Mouse (Mus musculus) liver, postnatal 0 days (tissue): ENCODE measurements around the gene Kcne1. TPM values are rescaled to one million over a fixed set of nuclear protein-coding genes. Genes with fewer than 3 reads are reported as not detected.

Experiments
- ATAC-seq: fragments of 200-750 bp; cut with Nextera tagmentation; 2 replicates; pipeline ENCODE4 v1.8.0; 2017; ENCODE audit warnings: mild to moderate bottlenecking, moderate library complexity
- DNase-seq: peaks from one replicate; pipeline ENCODE4 v3.0.0-alpha.2; 2016
- H3K27ac ChIP-seq: fragments of 300-500 bp; sonication (generic); 2 replicates; pipeline ENCODE4 v1.5.1; 2014; ENCODE audit warnings: antibody characterized with exemption, moderate library complexity, mild to moderate bottlenecking, low read depth
- H3K27me3 ChIP-seq: fragments of 300-500 bp; sonication (generic); 2 replicates; pipeline ENCODE4 v1.6.1; 2014; ENCODE audit warnings: low read length, control low read depth, mixed read lengths; ENCODE audit not compliant: insufficient read depth
- H3K36me3 ChIP-seq: fragments of 300-500 bp; sonication (generic); replicated peaks from 2 replicates; pipeline ENCODE4 v1.6.1; 2014; ENCODE audit warnings: mild to moderate bottlenecking, control low read depth, low read length, moderate library complexity, mixed read lengths; ENCODE audit not compliant: insufficient read depth
- H3K4me1 ChIP-seq: fragments of 300-500 bp; sonication (generic); 2 replicates; pipeline ENCODE4 v1.6.1; 2014; ENCODE audit warnings: antibody characterized with exemption, mild to moderate bottlenecking, control low read depth; ENCODE audit not compliant: insufficient read depth
- H3K4me2 ChIP-seq: fragments of 300-500 bp; sonication (generic); 2 replicates; pipeline ENCODE4 v1.6.1; 2014; ENCODE audit warnings: low read depth, mild to moderate bottlenecking, low read length, moderate library complexity, mixed read lengths
- H3K4me3 ChIP-seq: fragments of 300-500 bp; sonication (generic); 2 replicates; pipeline ENCODE4 v1.5.1; 2014; ENCODE audit warnings: low read depth, low read length
- H3K9ac ChIP-seq: fragments of 300-500 bp; sonication (generic); replicated peaks from 2 replicates; pipeline ENCODE4 v1.6.1; 2014; ENCODE audit warnings: mild to moderate bottlenecking, moderate library complexity
- H3K9me3 ChIP-seq: fragments of 300-500 bp; sonication (generic); 2 replicates; pipeline ENCODE4 v1.6.1; 2016; ENCODE audit warnings: mild to moderate bottlenecking, control low read depth, low read length, mixed read lengths
- CTCF ChIP-seq: sonication (generic); IDR thresholded peaks from 2 replicates; pipeline ENCODE4 v1.5.1; 2016; ENCODE audit warnings: antibody characterized with exemption, low read depth
- EP300 ChIP-seq: IDR thresholded peaks from 2 replicates; pipeline ENCODE4 v1.6.1; 2016; ENCODE audit warnings: antibody characterized with exemption, low read depth, mild to moderate bottlenecking
- WGBS: fragments of 180-500 bp; shearing (Covaris S2); extraction: QIAGEN DNeasy Blood & Tissue Kit; methylation state at CpG from one replicate; pipeline ENCODE4 v1.1.7; 2014; ENCODE audit not compliant: insufficient replicate concordance; 5-methylcytosine and 5-hydroxymethylcytosine counted together
- polyA plus RNA-seq: library from polyadenylated mRNA; unstranded; fragments of >200 nt; fragmentation: Nextera tagmentation; extraction: Ambion mirVana; gene quantifications from 2 replicates; pipeline ENCODE4 v1.2.1, GENCODE M21; 2015

Gene Kcne1
- not detected in 2 replicates for polyA plus RNA-seq

GRCm38 (mm10) chr16:92359229-92359628, at the start of gene Kcne1:
Gene Kcne1, minus strand, starts transcription at chr16:92359468.
- H3K9me3 ChIP-seq, result no peaks in the 10 kb centered on the region
- H3K27me3 ChIP-seq, result no peaks in the 10 kb centered on the region; the same call in 1 of the 2 replicates
- 55% methylated on average over 9 of the region's 9 CpGs for WGBS
- no peak within 1 kb of the TSS for H3K9ac ChIP-seq
- H3K4me3 ChIP-seq, result no peak within 1 kb of the TSS
- TF ChIP-seq EP300 (no peak), CTCF (no peak)
- ATAC-seq (no peak), DNase-seq (no peak)
- no peaks in the 10 kb centered on the region for H3K36me3 ChIP-seq
- no peak within 1 kb of the TSS for H3K27ac ChIP-seq
- no peak within 1 kb of the TSS for H3K4me2 ChIP-seq
- H3K4me1 ChIP-seq, result no peaks in the 10 kb centered on the region

DNA sequence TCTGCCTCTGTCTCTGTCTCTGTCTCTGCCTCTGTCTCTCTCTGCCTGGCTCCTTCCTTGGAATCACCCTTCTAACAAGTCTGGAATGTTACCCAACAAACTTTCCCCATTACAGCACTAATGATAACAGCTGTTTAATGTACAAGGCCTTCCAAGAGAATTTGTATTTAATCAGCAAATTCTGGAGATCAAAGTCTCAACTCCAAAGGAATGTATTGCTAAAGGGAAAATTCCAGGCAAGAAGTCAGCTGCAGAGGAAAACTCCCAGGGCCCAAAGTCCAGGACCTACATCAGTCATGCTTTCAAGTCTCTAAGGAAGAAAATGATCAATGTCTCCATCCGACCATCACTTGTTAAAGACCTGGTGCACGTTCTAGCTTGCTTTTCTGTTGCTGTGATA, 48.6 kb upstream of the Kcne1 start:
- no peak for TF ChIP-seq CTCF
- TF ChIP-seq EP300, result no peak
- no peaks in the 10 kb centered on the region for H3K36me3 ChIP-seq
- peaks cover 10% of the 10 kb centered on the region for H3K4me1 ChIP-seq
- no peak overlapping the region for H3K4me2 ChIP-seq
- whole genome bisulfite sequencing, result 72% methylated on average over 2 of the region's 2 CpGs
- H3K9ac ChIP-seq, result no peak overlapping the region
- no peak for DNase-seq
- ATAC-seq, result no peak
- H3K27ac ChIP-seq, result no peak overlapping the region
- H3K27me3 ChIP-seq, result no peaks in the 10 kb centered on the region
- H3K4me3 ChIP-seq, result no peak overlapping the region
- H3K9me3 ChIP-seq, result no peaks in the 10 kb centered on the region

GRCm38 (mm10) chr16:92404141-92404540, 44.9 kb upstream of the Kcne1 start:
- ATAC-seq, result no peak
- Histone ChIP-seq H3K4me1 (peaks cover 8% of the 10 kb centered on the region; the same call in 1 of the 2 replicates), H3K4me2 (no peak overlapping the region), H3K27ac (no peak overlapping the region), H3K4me3 (no peak overlapping the region), H3K9ac (no peak overlapping the region), H3K36me3 (no peaks in the 10 kb centered on the region), H3K27me3 (peaks cover 9% of the 10 kb centered on the region; the same call in 1 of the 2 replicates), H3K9me3 (no peaks in the 10 kb centered on the region)
- no peak for DNase-seq
- 93% methylated on average over 2 of the region's 2 CpGs for WGBS
- no peak for TF ChIP-seq EP300
- no peak for TF ChIP-seq CTCF

- 79% methylated on average over 10 of the region's 10 CpGs for WGBS
- no peak overlapping the region for H3K27ac ChIP-seq
- H3K4me1 ChIP-seq, result peaks cover 15% of the 10 kb centered on the region; the same call in 1 of the 2 replicates
- no peak for ATAC-seq
- TF ChIP-seq EP300 (no peak), CTCF (no peak)
- peaks cover 9% of the 10 kb centered on the region; the same call in 1 of the 2 replicates for H3K27me3 ChIP-seq
- H3K4me2 ChIP-seq, result no peak overlapping the region
- no peak for DNase-seq
- H3K4me3 ChIP-seq, result no peak overlapping the region
- H3K36me3 ChIP-seq, result no peaks in the 10 kb centered on the region
- H3K9me3 ChIP-seq, result no peaks in the 10 kb centered on the region
- no peak overlapping the region for H3K9ac ChIP-seq
Observed at GRCm38 (mm10) chr16:92403069-92403468, 43.8 kb upstream of the Kcne1 start.

- Histone ChIP-seq H3K36me3 (no peaks in the 10 kb centered on the region), H3K4me2 (no peak overlapping the region), H3K4me1 (peaks cover 12% of the 10 kb centered on the region; the same call in 1 of the 2 replicates), H3K27me3 (peaks cover 9% of the 10 kb centered on the region; the same call in 1 of the 2 replicates), H3K9me3 (no peaks in the 10 kb centered on the region), H3K27ac (no peak overlapping the region), H3K4me3 (no peak overlapping the region), H3K9ac (no peak overlapping the region)
- no peak for ATAC-seq
- DNase-seq, result no peak
- TF ChIP-seq EP300, result no peak
- TF ChIP-seq CTCF, result no peak
- WGBS, result 56% methylated on average over 8 of the region's 8 CpGs
Observed at GRCm38 (mm10) chr16:92402216-92402615, 42.9 kb upstream of the Kcne1 start.

DNA sequence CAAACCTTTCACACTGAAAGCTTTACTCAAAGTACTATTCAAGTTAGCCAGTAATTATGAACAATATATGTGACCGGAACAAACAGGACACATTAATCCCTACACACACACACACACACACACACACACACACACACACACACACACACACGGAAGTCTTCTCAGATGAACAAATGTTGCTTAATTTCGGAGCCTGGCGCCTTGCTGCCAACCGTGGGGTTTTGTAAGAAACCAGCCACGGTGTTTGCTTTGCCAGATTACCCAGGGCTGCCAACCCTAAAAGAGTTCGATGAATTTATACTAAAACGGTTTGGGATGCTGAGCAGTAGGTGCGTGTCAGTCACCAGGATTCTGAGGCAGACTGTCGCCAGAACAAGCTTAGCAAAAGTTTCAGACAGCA, 41.9 kb upstream of the Kcne1 start:
- DNase-seq (no peak), ATAC-seq (no peak)
- Histone ChIP-seq H3K9me3 (no peaks in the 10 kb centered on the region), H3K36me3 (no peaks in the 10 kb centered on the region; the same call in 1 of the 2 replicates), H3K9ac (no peak overlapping the region), H3K4me3 (no peak overlapping the region), H3K4me1 (peaks cover 12% of the 10 kb centered on the region; the same call in 1 of the 2 replicates), H3K27ac (no peak overlapping the region), H3K27me3 (peaks cover 9% of the 10 kb centered on the region; the same call in 1 of the 2 replicates), H3K4me2 (no peak overlapping the region)
- WGBS, result 59% methylated on average over 10 of the region's 10 CpGs
- TF ChIP-seq CTCF, result no peak
- TF ChIP-seq EP300, result no peak
